Mouse (Mus musculus) frontal cortex, adult (tissue): ENCODE data around the gene Galm.
"Not testable (repeated sequence)": the region's sequence is repeated elsewhere in the genome, so short reads cannot be mapped to it uniquely, and the experiment has no call there.

ENCODE experiments used
- ATAC-seq: cut with Nextera tagmentation; 2 replicates; pipeline ENCODE4 v1.9.2; 2017; ENCODE audit warnings: mild to moderate bottlenecking, moderate library complexity, mixed read lengths; ENCODE audit not compliant: low TSS enrichment

Galm gene

GRCm38 (mm10) chr17:80206671-80207581, 79.7 kb downstream of the Galm start, which contains the start of the genes Srsf7 and Ttc39d:
Srsf7 (minus strand) TSS chr17:80207307.
Ttc39d (plus strand) TSS chr17:80207460.
- peak; percentile 91 for ATAC-seq

- ATAC-seq: not testable (repeated sequence)
Observed at GRCm38 (mm10) chr17:80213998-80214397, 86.7 kb downstream of the Galm start.

- no peak for ATAC-seq
Observed at GRCm38 (mm10) chr17:80220131-80220530, 92.9 kb downstream of the Galm start.

- ATAC-seq: no peak
Observed at GRCm38 (mm10) chr17:80221202-80221601, 93.9 kb downstream of the Galm start.

GRCm38 (mm10) chr17:80221890-80222628, 94.8 kb downstream of the Galm start:
- ATAC-seq: no peak

GRCm38 (mm10) chr17:80223829-80224228, 96.6 kb downstream of the Galm start:
- ATAC-seq: peak; percentile 71

- ATAC-seq: peak; percentile 100
Observed at GRCm38 (mm10) chr17:80224326-80225116, 97.2 kb downstream of the Galm start, which contains the start of gene Gemin6. Gemin6 (plus strand) TSS chr17:80224441.

- ATAC-seq: not testable (repeated sequence)
Observed at GRCm38 (mm10) chr17:80225142-80225541, 97.9 kb downstream of the Galm start.

GRCm38 (mm10) chr17:80229396-80229795, 102.1 kb downstream of the Galm start:
- no peak for ATAC-seq

- ATAC-seq: no peak
Observed at GRCm38 (mm10) chr17:80233844-80234243, 106.6 kb downstream of the Galm start.

GRCm38 (mm10) chr17:80234376-80234775, 107.1 kb downstream of the Galm start:
- ATAC-seq: no peak
